Mouse (Mus musculus) ES-E14 (cell line): ENCODE measurements around the gene Erg.

Experiments
- CHD2 ChIP-seq: IDR thresholded peaks from 2 replicates; pipeline ENCODE4 v1.6.1; 2014; ENCODE audit warnings: mild to moderate bottlenecking, low read depth, low read length, inconsistent platforms
- HCFC1 ChIP-seq: IDR thresholded peaks from 2 replicates; pipeline ENCODE4 v1.6.1; 2012; ENCODE audit warnings: low read length, inconsistent platforms, borderline replicate concordance; ENCODE audit not compliant: insufficient read depth
- MAFK ChIP-seq: IDR thresholded peaks from 2 replicates; pipeline ENCODE4 v1.6.1; 2014; ENCODE audit warnings: mild to moderate bottlenecking, low read depth, low read length, inconsistent platforms; ENCODE audit not compliant: insufficient read depth
- ZC3H11A ChIP-seq: IDR thresholded peaks from 2 replicates; pipeline ENCODE4 v1.6.1; 2012; ENCODE audit warnings: low read depth, mild to moderate bottlenecking, inconsistent platforms, low read length, borderline replicate concordance
- ZNF384 ChIP-seq: IDR thresholded peaks from 2 replicates; pipeline ENCODE4 v1.6.1; 2012; ENCODE audit warnings: low read depth, low read length, inconsistent platforms

GRCm38 (mm10) chr16:95487606-95488351, 98.6 kb downstream of the Erg start:
- TF ChIP-seq HCFC1 (no peak), ZNF384 (no peak), CHD2 (no peak), ZC3H11A (no peak), MAFK (no peak)
